Mouse (Mus musculus): Measurements from ENCODE around the gene Kcna2. TPM values are rescaled to one million over a fixed set of nuclear protein-coding genes. Genes with fewer than 3 reads are reported as not detected.

Gene Kcna2
- polyA plus RNA-seq, 1 experiment from 2014 or later: 1.9 TPM

DNA sequence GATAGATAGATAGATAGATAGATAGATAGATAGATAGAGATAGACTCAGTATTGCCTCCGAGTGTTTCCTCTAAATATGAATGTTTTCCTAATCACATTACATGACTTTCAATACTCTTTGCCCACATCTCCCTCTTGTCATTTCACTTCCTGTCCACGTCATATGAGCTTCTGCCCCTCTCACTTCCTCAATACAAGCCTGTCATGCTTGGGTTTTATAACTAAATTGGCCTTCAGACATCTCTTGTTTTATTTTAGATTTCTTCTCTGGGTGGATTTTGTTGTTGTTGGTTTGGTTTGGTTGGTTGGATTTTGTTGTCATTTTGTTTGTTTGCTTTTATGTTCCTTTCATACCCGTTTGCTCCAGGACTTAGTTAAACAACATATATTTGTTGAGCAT is 16.4 kb upstream of the Kcna2 start:
- no peak overlapping the region for H3K4me3 ChIP-seq
- H3K36me3 ChIP-seq (replicated peaks): no peaks in the 10 kb centered on the region
- no peak overlapping the region for H3K4me2 ChIP-seq
- H3K4me1 ChIP-seq: no peaks in the 10 kb centered on the region; the same call in 1 of the 2 replicates
- H3K27ac ChIP-seq: no peak overlapping the region
- no peak overlapping the region for H3K9ac ChIP-seq
- no peak for ATAC-seq (replicated peaks)
- no peaks in the 10 kb centered on the region for H3K27me3 ChIP-seq (replicated peaks)
- WGBS: 82% methylated on average over 3 of the region's 3 CpGs
- H3K9me3 ChIP-seq: no peaks in the 10 kb centered on the region

DNA sequence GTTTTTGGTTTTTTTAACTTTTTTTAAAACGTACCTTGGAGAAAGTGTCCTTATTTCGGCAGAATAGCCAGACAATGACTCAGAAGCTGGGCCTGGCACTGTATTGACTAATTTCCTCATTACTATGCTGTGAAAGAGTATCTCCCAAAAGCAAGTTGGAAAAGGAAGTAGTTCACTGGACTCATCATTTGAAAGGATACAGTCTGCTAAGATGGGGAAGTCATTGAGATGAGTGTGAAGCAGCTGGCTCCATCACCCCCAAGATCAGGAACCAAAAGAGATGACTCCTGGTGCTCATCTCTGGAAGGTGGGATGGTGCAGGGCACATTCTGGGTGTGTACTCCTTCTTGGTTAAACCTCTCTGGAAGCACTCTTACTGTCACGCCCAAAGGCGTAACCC is 13.5 kb upstream of the Kcna2 start:
- Histone ChIP-seq H3K27me3 (replicated peaks) (no peaks in the 10 kb centered on the region), H3K9me3 (no peaks in the 10 kb centered on the region), H3K27ac (no peak overlapping the region), H3K4me3 (no peak overlapping the region), H3K4me1 (no peaks in the 10 kb centered on the region), H3K36me3 (replicated peaks) (no peaks in the 10 kb centered on the region), H3K9ac (no peak overlapping the region), H3K4me2 (no peak overlapping the region)
- ATAC-seq (replicated peaks): no peak
- 91% methylated on average over 4 of the region's 4 CpGs for WGBS

DNA sequence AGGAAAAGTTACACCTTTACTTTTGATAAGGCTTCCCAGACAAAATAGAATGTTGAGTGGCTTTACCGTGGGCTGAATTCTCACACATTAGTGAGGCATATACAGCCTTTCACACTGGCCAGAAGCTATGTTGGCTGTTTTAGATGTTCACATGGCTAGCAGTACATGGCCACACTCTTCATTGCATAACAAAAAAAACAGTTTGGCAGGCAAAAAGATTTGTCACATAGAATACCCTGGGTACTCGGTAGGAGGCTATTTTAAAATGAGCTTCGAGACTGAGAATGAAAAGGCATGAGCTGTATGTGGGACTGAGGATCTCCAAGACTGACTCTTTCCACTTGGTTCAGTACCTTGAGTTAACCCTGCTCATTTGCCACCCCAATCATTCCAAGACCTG is 12.1 kb upstream of the Kcna2 start:
- Histone ChIP-seq H3K9ac (no peak overlapping the region), H3K9me3 (no peaks in the 10 kb centered on the region), H3K4me3 (no peak overlapping the region), H3K27ac (no peak overlapping the region), H3K4me1 (no peaks in the 10 kb centered on the region), H3K4me2 (no peak overlapping the region), H3K36me3 (replicated peaks) (no peaks in the 10 kb centered on the region), H3K27me3 (replicated peaks) (no peaks in the 10 kb centered on the region)
- 78% methylated on average over 3 of the region's 3 CpGs for WGBS
- ATAC-seq (replicated peaks): no peak

DNA sequence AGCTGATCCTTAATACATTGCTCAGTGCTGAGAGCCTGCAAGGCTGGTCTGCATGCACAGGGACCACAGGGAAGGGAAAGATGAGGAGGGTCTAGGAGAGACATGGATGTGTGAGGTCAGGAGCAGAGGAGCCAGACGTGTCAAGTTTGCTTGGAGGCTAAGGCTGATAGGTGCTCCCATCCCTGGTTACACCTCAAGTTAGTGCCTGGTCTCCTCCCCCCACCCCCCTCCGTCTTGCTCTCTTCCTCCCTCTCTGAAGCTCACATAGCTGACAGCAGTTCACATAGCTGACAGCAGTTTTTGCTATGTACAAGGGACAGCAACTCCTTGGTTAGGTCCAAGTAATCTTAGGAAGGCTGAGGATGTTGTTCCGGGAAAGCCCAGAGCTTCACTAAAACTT is 11.5 kb upstream of the Kcna2 start:
- WGBS: 66% methylated on average over 3 of the region's 3 CpGs
- Histone ChIP-seq H3K4me1 (no peaks in the 10 kb centered on the region), H3K27me3 (replicated peaks) (no peaks in the 10 kb centered on the region), H3K36me3 (replicated peaks) (no peaks in the 10 kb centered on the region), H3K9me3 (no peaks in the 10 kb centered on the region), H3K9ac (no peak overlapping the region), H3K4me3 (no peak overlapping the region), H3K27ac (no peak overlapping the region), H3K4me2 (no peak overlapping the region)
- ATAC-seq (replicated peaks): no peak

DNA sequence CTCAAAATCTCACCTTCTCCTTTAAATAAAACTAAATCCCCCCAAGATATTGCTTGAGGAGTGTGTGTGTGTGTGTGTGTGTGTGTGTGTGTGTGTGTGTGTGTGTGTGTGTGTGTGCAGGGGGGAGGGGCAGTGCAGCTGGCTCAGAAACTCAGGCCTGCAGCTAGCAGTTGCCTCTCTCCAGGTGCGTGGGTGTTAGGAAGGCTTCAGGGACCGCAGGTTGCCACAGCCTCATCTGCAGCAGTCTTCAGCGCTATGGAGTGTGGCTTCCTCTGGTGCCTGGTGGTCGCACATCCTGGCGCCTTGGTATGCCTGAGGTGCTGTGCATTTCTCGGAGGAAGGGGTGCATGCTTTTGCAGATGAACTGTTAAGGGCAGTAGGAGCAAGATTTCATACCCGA is 10.9 kb upstream of the Kcna2 start:
- no peaks in the 10 kb centered on the region for H3K27me3 ChIP-seq (replicated peaks)
- 72% methylated on average over 7 of the region's 7 CpGs for WGBS
- H3K36me3 ChIP-seq (replicated peaks): no peaks in the 10 kb centered on the region
- H3K4me1 ChIP-seq: no peaks in the 10 kb centered on the region
- H3K4me3 ChIP-seq: no peak overlapping the region
- H3K4me2 ChIP-seq: no peak overlapping the region
- no peak overlapping the region for H3K9ac ChIP-seq
- H3K27ac ChIP-seq: no peak overlapping the region
- ATAC-seq (replicated peaks): no peak
- no peaks in the 10 kb centered on the region for H3K9me3 ChIP-seq

DNA sequence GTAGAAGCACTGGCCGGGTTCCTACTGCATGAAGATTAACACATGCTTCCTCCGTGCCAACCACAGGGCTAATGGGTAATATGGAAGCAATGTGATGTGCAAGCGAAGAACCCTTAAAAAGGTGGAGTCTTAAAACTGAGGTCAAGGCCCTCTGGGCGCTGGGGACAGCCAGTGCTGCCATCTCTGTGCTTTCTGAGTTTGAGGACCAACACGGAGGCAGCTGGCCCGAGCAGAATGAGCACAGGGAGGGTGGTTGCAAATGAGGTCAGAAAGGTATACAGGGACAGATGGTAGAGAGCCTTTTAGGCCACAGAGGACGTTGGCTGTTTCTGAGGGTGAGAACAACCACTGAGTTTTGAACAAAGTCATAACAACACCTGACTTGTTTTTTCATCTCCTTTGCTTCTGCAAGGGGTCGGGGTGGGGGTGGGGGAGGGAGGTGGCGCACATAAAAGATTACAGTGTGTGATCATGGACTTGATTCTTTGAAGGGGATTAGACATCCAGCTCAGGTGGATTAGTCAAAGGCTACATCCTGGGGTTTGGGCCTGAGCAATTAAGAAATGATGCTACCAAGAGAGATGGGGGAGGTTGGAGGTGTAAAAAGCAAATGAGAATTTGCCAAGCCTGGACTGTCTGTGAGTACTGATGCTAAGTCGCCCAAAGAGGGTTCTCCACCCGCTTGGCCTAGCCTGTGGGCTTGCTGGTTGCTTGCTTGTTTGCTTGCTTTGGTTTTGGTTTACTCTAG is 10.4 kb upstream of the Kcna2 start:
- H3K4me3 ChIP-seq: no peak overlapping the region
- no peak overlapping the region for H3K27ac ChIP-seq
- no peaks in the 10 kb centered on the region for H3K9me3 ChIP-seq
- no peak overlapping the region for H3K9ac ChIP-seq
- H3K36me3 ChIP-seq (replicated peaks): no peaks in the 10 kb centered on the region
- 69% methylated on average over 11 of the region's 11 CpGs for WGBS
- H3K4me1 ChIP-seq: no peaks in the 10 kb centered on the region
- ATAC-seq (replicated peaks): no peak
- H3K27me3 ChIP-seq (replicated peaks): no peaks in the 10 kb centered on the region
- no peak overlapping the region for H3K4me2 ChIP-seq

DNA sequence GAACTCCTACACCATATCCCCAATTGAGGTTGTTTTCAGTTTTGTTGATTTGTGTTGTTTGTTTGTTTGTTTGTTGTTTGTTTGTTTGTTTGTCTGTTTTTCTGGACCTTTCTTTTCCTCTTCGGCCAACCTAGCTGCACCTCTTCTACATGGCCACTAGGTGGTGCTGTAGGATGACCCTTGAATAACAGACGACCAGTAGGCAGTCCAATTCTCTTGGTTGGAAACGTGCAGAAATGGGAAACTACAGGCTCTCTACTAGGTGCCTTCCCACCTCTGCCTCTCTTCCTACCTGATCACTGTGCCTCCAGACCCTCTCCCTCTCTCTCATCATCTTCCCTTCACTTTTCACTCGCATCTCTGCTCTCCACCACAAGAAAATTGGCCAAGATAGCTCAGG is 6.9 kb upstream of the Kcna2 start:
- Histone ChIP-seq H3K9ac (no peak overlapping the region), H3K27ac (no peak overlapping the region; the same call in 1 of the 2 replicates), H3K4me3 (no peak overlapping the region), H3K4me1 (no peaks in the 10 kb centered on the region), H3K36me3 (replicated peaks) (no peaks in the 10 kb centered on the region), H3K4me2 (no peak overlapping the region), H3K9me3 (no peaks in the 10 kb centered on the region), H3K27me3 (replicated peaks) (no peaks in the 10 kb centered on the region)
- 7% methylated on average over 4 of the region's 4 CpGs for WGBS
- peak; percentile 59; the same call in 1 of the 2 replicates for ATAC-seq (replicated peaks)

DNA sequence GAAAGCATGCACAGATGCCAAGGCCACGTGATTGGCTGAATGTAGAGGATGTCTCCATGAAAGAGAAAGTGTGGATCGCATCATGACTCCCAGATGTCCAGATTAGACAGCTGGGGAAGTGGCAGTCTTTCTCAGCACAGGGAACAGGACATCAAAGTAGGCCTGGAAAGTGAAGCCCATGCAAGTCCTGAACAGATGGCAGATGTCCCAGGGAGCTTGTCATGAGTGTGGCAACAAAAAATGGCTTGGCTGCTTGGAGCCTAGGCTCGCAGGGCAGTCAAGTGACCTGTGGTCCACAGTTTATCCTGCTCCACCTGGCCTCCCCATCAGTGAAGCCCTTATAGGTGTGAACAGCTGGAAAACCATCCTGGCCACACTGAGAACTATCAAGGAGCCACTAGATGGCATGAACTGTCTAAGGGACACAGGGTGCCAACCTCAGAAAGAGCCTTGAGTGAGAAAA is 4.6 kb upstream of the Kcna2 start:
- H3K4me1 ChIP-seq: peaks cover 9% of the 10 kb centered on the region
- no peaks in the 10 kb centered on the region for H3K36me3 ChIP-seq (replicated peaks)
- ATAC-seq (replicated peaks): no peak
- H3K4me3 ChIP-seq: no peak overlapping the region
- no peaks in the 10 kb centered on the region for H3K9me3 ChIP-seq
- H3K9ac ChIP-seq: no peak overlapping the region
- H3K4me2 ChIP-seq: no peak overlapping the region
- WGBS: 88% methylated on average over 3 of the region's 3 CpGs
- no peaks in the 10 kb centered on the region for H3K27me3 ChIP-seq (replicated peaks)
- no peak overlapping the region for H3K27ac ChIP-seq

DNA sequence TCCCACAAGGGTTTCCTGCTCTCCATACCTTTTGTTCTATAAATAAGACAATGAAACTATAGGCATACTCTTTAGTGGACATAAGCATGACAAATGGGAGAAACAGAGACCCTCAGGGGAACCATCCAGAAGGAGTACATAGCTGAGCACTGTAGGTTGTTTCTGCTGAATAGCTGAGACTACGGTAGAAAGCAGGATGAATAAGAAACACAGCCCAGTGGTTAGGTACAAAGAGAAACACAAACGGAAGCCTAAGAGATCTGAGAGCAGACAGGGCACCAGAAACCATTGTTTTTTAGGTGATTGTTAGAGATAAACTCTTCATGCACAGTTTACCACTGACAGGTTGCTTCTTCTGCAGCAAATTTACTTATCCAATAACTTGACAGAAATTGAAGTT is 1.1 kb upstream of the Kcna2 start:
- Histone ChIP-seq H3K9ac (no peak overlapping the region), H3K4me3 (no peak overlapping the region), H3K4me2 (no peak overlapping the region), H3K4me1 (peaks cover 25% of the 10 kb centered on the region), H3K36me3 (replicated peaks) (no peaks in the 10 kb centered on the region), H3K27me3 (replicated peaks) (0 out of 2 replicates have a peak, but pooled peaks cover 3% of the 10 kb centered on the region), H3K27ac (no peak overlapping the region), H3K9me3 (no peaks in the 10 kb centered on the region)
- ATAC-seq (replicated peaks): no peak
- 32% methylated on average over 2 of the region's 2 CpGs for WGBS

DNA sequence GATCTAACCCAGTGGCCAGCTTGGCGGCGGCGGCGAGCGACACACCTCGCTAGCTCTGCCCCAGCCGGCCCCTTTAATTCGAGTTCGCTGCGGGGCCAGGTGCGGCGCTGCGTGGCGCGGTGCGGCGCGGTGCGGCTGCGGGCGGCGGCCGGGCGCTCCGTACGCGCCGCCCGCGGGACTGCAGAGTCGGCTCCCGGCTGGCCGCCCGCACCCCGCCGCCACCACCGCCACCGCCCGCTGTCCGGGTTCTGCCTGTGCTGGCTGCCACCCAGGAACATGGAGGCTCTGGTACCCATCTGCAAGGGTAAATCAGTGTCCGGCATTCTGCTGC is 475 bp downstream of the Kcna2 start:
- Histone ChIP-seq H3K27ac (peak overlapping the region; percentile 87), H3K4me3 (peak overlapping the region; percentile 86), H3K36me3 (replicated peaks) (no peaks in the 10 kb centered on the region), H3K4me2 (peak overlapping the region; percentile 89), H3K9ac (peak overlapping the region; percentile 87), H3K27me3 (replicated peaks) (0 out of 2 replicates have a peak, but pooled peaks cover 3% of the 10 kb centered on the region), H3K4me1 (peaks cover 35% of the 10 kb centered on the region), H3K9me3 (no peaks in the 10 kb centered on the region)
- ATAC-seq (replicated peaks): peak; percentile 82
- under 1% methylated on average over 41 of the region's 41 CpGs for WGBS

DNA sequence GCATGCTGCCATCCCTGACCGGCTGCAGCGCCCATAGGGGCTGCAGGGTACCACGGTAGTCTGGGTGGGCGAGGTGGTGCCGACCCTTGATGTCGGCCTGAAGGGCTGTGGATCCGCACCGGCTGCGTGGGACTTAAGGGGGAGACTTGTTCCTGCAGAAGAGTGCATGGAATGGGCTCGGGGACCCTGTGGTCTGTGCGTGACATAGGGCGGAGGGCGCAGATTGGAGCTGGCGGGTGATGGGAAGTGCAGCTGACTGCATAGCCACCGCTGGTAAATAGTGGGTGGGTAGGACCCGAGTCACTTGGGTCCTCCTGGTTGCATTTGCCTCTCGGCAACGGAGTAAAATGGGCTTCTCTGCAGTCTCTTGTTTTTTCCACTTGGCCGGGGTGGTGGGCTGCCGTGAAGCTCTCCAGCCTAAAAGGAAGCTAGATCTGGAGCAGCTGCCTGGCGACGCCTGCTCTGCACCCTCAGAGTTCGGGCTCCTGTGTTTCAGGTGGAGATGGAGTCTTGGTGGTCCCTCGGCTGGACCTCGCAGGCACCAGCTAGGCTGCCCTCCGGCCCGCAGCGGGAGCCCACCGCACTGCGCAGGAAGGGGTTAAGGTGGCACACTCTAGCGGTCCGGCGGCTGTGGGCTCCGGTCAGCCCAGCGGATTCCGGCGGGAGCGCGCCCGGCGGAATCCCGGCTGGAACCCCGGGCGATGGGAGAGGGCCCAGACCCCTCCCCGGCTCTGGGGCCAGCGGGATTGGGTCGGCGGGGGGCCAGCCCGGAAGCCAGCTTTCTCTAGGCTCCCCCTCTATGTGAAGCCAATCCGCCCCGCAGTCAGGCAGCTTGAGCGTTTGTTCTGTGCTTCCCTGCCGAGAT is 1.1 kb downstream of the Kcna2 start:
- Histone ChIP-seq H3K27ac (peak overlapping the region; percentile 87), H3K27me3 (replicated peaks) (0 out of 2 replicates have a peak, but pooled peaks cover 3% of the 10 kb centered on the region), H3K4me2 (peak overlapping the region; percentile 89), H3K4me1 (peaks cover 35% of the 10 kb centered on the region), H3K36me3 (replicated peaks) (no peaks in the 10 kb centered on the region), H3K9me3 (no peaks in the 10 kb centered on the region), H3K4me3 (peak overlapping the region; percentile 86), H3K9ac (peak overlapping the region; percentile 87)
- under 1% methylated on average over 53 of the region's 53 CpGs for WGBS
- ATAC-seq (replicated peaks): peak; percentile 89

DNA sequence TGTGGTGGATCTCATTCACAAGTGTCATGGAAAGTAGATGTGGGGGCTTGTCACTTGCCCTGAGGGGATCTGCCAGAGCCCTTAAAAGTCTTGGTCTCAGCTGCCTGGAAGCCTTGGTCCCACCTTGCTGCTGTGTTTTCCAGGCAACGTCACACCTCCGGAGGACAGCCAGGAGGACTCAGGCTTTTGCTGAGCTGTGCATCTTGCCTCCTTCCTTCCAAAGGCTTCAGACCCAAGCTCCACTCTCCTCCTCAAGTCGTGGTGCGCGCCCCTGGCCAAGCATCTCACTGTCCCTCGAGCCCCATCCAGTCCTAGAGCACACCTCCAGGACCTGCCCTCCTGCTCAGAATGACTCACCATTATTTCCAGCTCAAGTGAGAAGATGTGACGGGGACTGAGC is 2.1 kb downstream of the Kcna2 start:
- peak overlapping the region; percentile 87 for H3K9ac ChIP-seq

More for the DNA sequence above, 2.1 kb downstream of the Kcna2 start:
- Histone ChIP-seq H3K4me3 (peak overlapping the region; percentile 86), H3K9me3 (no peaks in the 10 kb centered on the region), H3K4me1 (peaks cover 35% of the 10 kb centered on the region), H3K27me3 (replicated peaks) (0 out of 2 replicates have a peak, but pooled peaks cover 3% of the 10 kb centered on the region), H3K27ac (peak overlapping the region; percentile 87; the same call in 1 of the 2 replicates), H3K36me3 (replicated peaks) (no peaks in the 10 kb centered on the region), H3K4me2 (peak overlapping the region; percentile 89)
- WGBS: 80% methylated on average over 7 of the region's 7 CpGs
- no peak for ATAC-seq (replicated peaks)
